Mouse (Mus musculus) myocyte (in vitro differentiated cells): Measurements from ENCODE around the gene Dcst1. TPM values are rescaled to one million over a fixed set of nuclear protein-coding genes. Genes with fewer than 3 reads are reported as not detected.

ENCODE experiments used
- H3K27me3 ChIP-seq: one replicate; pipeline ENCODE4 v1.6.1; 2011; ENCODE audit not compliant: control insufficient read depth, insufficient read depth, insufficient read length
- H3K36me3 ChIP-seq: one replicate; pipeline ENCODE4 v1.6.1; 2011; ENCODE audit not compliant: control insufficient read depth, insufficient read depth
- H3K4me2 ChIP-seq: one replicate; pipeline ENCODE4 v1.6.1; 2011; ENCODE audit warnings: low read depth, control low read depth
- H3K4me3 ChIP-seq: one replicate; pipeline ENCODE4 v1.5.1; 2011; ENCODE audit warnings: mild to moderate bottlenecking, control low read depth, moderate library complexity
- H3K79me2 ChIP-seq: one replicate; pipeline ENCODE4 v1.6.1; 2011; ENCODE audit not compliant: control insufficient read depth, insufficient read depth
- H3ac ChIP-seq: one replicate; pipeline ENCODE4 v1.6.1; 2011; ENCODE audit not compliant: control insufficient read depth, insufficient read length
- CEBPB ChIP-seq: IDR thresholded peaks from 2 replicates; pipeline ENCODE4 v1.6.1; 2011; ENCODE audit warnings: mild to moderate bottlenecking, moderate library complexity; ENCODE audit not compliant: poor library complexity, insufficient read depth, severe bottlenecking
- E2F4 ChIP-seq: IDR thresholded peaks from one replicate; pipeline ENCODE4 v1.6.1; 2011; ENCODE audit warnings: mild to moderate bottlenecking, control low read depth, moderate library complexity; ENCODE audit not compliant: insufficient read depth
- MAX ChIP-seq: IDR thresholded peaks from one replicate; pipeline ENCODE4 v1.6.1; 2011; ENCODE audit warnings: low read depth, mild to moderate bottlenecking, control low read depth
- MYOD1 ChIP-seq, 3 experiments: IDR thresholded peaks; one replicate each; pipeline ENCODE4 v1.6.1; 2011; ENCODE audit warnings: control low read depth in 2 of 3, low read depth in 2 of 3, mild to moderate bottlenecking in 2 of 3, moderate library complexity in 1 of 3; ENCODE audit not compliant: insufficient read length in 2 of 3, control insufficient read depth in 1 of 3
- MYOG ChIP-seq, 3 experiments: IDR thresholded peaks; one replicate each; pipeline ENCODE4 v1.6.1; 2011; ENCODE audit warnings: control low read depth in 2 of 3, low read depth in 2 of 3, mild to moderate bottlenecking in 2 of 3; ENCODE audit not compliant: insufficient read length in 2 of 3, control insufficient read depth in 1 of 3, insufficient read depth in 1 of 3
- POLR2A ChIP-seq: IDR thresholded peaks from one replicate; pipeline ENCODE4 v1.6.1; 2011; ENCODE audit warnings: low read depth, mild to moderate bottlenecking, control low read depth, moderate library complexity; ENCODE audit not compliant: insufficient read length
- POLR2AphosphoS2 ChIP-seq: IDR thresholded peaks from one replicate; pipeline ENCODE4 v1.6.1; 2011; ENCODE audit warnings: low read depth, control low read depth; ENCODE audit not compliant: insufficient read length
- REST ChIP-seq: IDR thresholded peaks from one replicate; pipeline ENCODE4 v1.6.1; 2011; ENCODE audit warnings: mild to moderate bottlenecking, control low read depth, moderate library complexity; ENCODE audit not compliant: insufficient read depth, insufficient read length
- SRF ChIP-seq: IDR thresholded peaks from one replicate; pipeline ENCODE4 v1.6.1; 2011; ENCODE audit warnings: low read depth; ENCODE audit not compliant: control insufficient read depth, insufficient read length
- TCF12 ChIP-seq: IDR thresholded peaks from one replicate; pipeline ENCODE4 v1.6.1; 2011; ENCODE audit warnings: mild to moderate bottlenecking, control low read depth; ENCODE audit not compliant: poor library complexity, insufficient read depth, severe bottlenecking
- TCF3 ChIP-seq: IDR thresholded peaks from one replicate; pipeline ENCODE4 v1.6.1; 2011; ENCODE audit warnings: low read depth, control low read depth; ENCODE audit not compliant: insufficient read length
- USF1 ChIP-seq: IDR thresholded peaks from one replicate; pipeline ENCODE4 v1.6.1; 2011; ENCODE audit warnings: low read depth, mild to moderate bottlenecking, control low read depth, moderate library complexity
- polyA plus RNA-seq: library from polyadenylated mRNA; unstranded; fragments of >200 nt; fragmentation: generic; extraction: Trizol; gene quantifications from one replicate; pipeline ENCODE4 v1.2.1, GENCODE M21; 2012; ENCODE audit warnings: missing spikeins

Dcst1 gene
- polyA plus RNA-seq, 1 experiment: 0.41 TPM

DNA sequence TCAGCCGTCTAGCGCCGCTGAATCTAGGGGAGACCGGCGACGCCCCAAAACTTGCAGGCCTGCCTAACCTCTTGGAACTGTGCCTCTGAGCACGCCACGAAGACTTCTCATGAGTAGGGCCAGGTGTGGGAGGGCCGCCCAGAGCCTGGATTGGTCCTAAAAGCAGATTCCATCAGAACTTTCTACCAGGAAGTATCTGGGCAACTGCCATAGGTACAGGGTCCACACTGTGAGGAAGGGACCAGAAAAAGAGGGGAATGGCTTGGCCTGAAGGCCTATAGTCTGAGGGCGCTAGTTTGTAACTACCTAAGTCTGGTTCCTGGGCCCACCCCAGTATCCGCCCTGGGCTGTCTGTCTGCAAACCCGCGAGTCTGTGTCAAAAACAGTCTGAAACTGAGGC lies 33.5 kb downstream of the Dcst1 start:
- TF ChIP-seq TCF12: no peak
- TF ChIP-seq SRF: no peak
- TF ChIP-seq MAX: no peak
- TF ChIP-seq MYOD1 (IDR thresholded peaks at IDR 0.05; ENCODE audit: control insufficient read depth in 1 of 3, insufficient read length in 2 of 3, low read depth in 2 of 3): no peak
- TF ChIP-seq CEBPB: no peak
- no peak for TF ChIP-seq USF1
- TF ChIP-seq MYOG (IDR thresholded peaks at IDR 0.05; ENCODE audit: control insufficient read depth in 1 of 3, insufficient read depth in 1 of 3, insufficient read length in 2 of 3, low read depth in 2 of 3): no peak
- TF ChIP-seq POLR2AphosphoS2: no peak
- TF ChIP-seq REST: no peak
- no peak for TF ChIP-seq TCF3

DNA sequence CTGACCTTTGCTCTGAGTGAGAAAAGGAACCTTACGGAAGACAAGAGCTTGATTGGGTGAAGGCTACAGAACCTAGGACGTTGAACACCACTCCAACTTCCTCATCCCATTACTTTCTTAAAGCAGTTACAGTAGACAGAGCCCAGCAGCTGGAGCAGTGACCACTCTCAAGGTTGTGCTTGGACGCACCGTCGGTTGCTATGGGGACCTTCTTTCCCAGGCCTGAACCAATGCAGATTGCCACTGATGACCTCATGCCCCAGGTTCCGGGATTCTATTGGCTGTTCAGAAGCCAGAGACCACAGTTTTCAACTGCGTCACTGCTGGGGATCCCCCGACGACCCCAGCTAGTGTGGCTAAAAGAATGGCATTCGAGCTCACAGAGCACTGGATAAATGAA lies 34.1 kb downstream of the Dcst1 start:
- Histone ChIP-seq H3K36me3 (no peaks in the 10 kb centered on the region), H3K79me2 (no peaks in the 10 kb centered on the region), H3K27me3 (no peaks in the 10 kb centered on the region), H3K4me2 (no peak overlapping the region), H3K4me3 (no peak overlapping the region), H3ac (no peak overlapping the region)
- TF ChIP-seq USF1: no peak
- no peak for TF ChIP-seq MYOD1 (IDR thresholded peaks at IDR 0.05; ENCODE audit: control insufficient read depth in 1 of 3, insufficient read length in 2 of 3, low read depth in 2 of 3)
- TF ChIP-seq MAX: no peak
- no peak for TF ChIP-seq SRF
- TF ChIP-seq POLR2AphosphoS2: no peak
- TF ChIP-seq TCF3: no peak
- TF ChIP-seq POLR2A: no peak
- no peak for TF ChIP-seq CEBPB
- TF ChIP-seq REST: no peak
- TF ChIP-seq MYOG (IDR thresholded peaks at IDR 0.05; ENCODE audit: control insufficient read depth in 1 of 3, insufficient read depth in 1 of 3, insufficient read length in 2 of 3, low read depth in 2 of 3): no peak
- no peak for TF ChIP-seq TCF12
- no peak for TF ChIP-seq E2F4

More for the DNA sequence above, 33.5 kb downstream of the Dcst1 start:
- H3K36me3 ChIP-seq: no peaks in the 10 kb centered on the region
- H3K27me3 ChIP-seq: no peaks in the 10 kb centered on the region
- H3K4me2 ChIP-seq: no peak overlapping the region
- no peak overlapping the region for H3K4me3 ChIP-seq
- no peak overlapping the region for H3ac ChIP-seq
- H3K79me2 ChIP-seq: no peaks in the 10 kb centered on the region

DNA sequence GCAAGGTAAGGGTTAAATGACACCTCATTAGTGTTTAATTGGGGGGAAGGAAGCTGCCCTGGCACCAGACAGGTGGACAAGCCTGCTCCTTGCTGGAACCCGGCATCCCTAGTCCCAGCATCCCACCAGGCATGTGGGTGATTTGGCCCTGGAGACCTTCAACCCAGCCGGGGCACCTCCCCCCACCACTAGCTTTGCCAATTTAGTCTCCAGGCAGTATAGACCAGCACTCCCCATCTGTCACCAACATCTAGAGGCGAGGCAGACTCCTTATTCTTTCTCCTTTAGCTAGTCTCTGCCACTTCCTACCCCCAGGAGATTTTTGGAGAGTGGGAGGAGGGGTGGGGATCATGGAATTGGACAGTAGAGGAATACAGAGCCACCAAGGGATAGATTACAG lies 34.7 kb downstream of the Dcst1 start:
- Histone ChIP-seq H3K79me2 (no peaks in the 10 kb centered on the region), H3K27me3 (no peaks in the 10 kb centered on the region), H3K36me3 (no peaks in the 10 kb centered on the region), H3K4me2 (no peak overlapping the region), H3K4me3 (no peak overlapping the region), H3ac (no peak overlapping the region)
- TF ChIP-seq POLR2A (no peak), MAX (no peak), POLR2AphosphoS2 (no peak), CEBPB (no peak)

DNA sequence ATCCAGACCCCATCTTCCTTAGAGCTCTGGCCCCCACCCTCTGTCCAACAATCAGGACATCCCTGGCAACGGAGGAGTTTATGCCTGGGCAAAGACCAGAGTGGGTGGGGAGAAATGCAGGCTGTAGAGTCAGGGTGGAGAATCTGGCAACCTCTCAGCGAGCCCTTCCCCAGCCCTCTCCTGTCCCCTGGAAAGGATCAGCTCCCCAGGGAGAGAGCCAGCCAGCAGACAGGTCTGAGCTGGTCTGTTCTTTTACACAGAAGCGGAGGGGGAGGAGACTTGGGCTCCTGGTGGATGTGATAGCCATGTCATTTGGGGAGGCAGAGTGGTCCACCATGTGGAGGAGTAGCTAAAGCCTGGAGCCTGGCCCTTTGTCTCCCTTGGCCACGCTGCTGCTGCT lies 36.4 kb downstream of the Dcst1 start:
- TF ChIP-seq E2F4 (no peak), USF1 (no peak), POLR2A (no peak), MYOG (IDR thresholded peaks at IDR 0.05; ENCODE audit: control insufficient read depth in 1 of 3, insufficient read depth in 1 of 3, insufficient read length in 2 of 3, low read depth in 2 of 3) (no peak), CEBPB (no peak), TCF3 (no peak)
- no peak overlapping the region for H3ac ChIP-seq
- H3K36me3 ChIP-seq: no peaks in the 10 kb centered on the region
- no peaks in the 10 kb centered on the region for H3K79me2 ChIP-seq
- H3K4me2 ChIP-seq: no peak overlapping the region
- H3K4me3 ChIP-seq: no peak overlapping the region
- no peaks in the 10 kb centered on the region for H3K27me3 ChIP-seq

DNA sequence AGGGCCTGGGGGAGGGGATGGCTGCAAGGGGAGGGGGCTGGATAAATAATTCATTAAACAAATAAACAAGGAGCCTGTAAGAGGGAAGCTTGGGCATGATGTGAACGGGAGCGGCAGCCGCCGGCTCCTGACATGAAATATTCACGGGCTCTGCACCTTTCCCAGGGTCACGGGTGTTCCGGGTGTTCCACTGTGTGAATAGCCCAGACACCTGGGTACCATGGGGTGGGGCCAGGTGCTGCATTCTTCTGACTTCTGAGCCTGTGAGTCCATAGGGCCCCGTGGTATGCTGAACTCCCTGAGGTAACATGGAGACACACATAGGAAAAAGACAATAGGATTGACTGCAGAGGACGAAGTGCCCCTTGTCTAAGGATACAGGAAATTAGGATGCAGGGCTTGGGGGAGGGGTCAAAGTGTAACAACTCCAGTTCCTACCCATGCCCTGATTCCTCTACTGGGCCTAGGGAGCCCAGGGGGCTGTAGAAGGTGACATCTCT lies 37.6 kb downstream of the Dcst1 start:
- H3K4me3 ChIP-seq: no peak overlapping the region
- peaks cover 8% of the 10 kb centered on the region for H3K27me3 ChIP-seq
- no peak overlapping the region for H3ac ChIP-seq
- no peak for TF ChIP-seq USF1
- TF ChIP-seq MYOD1 (IDR thresholded peaks at IDR 0.05; ENCODE audit: control insufficient read depth in 1 of 3, insufficient read length in 2 of 3, low read depth in 2 of 3): no peak
- no peaks in the 10 kb centered on the region for H3K36me3 ChIP-seq
- H3K79me2 ChIP-seq: no peaks in the 10 kb centered on the region
- no peak overlapping the region for H3K4me2 ChIP-seq

DNA sequence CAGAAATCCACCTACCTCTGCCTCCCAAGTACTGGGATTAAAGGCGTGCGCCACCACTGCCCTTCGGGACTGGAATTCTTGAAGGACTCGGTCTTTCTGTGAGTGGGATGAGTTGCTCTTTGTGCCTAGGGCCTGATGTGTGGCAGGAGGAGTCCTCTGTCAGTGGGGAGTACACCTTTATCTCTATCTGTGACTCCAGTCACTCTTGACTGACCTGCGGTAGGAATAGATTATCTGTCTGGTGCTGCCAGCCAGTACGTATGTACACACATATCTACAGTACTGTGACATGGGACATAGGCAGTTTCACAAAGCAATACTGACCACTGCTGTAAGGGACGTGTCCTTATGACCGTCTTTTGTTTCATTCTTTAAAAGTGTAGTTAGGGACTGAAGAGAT lies 39.2 kb downstream of the Dcst1 start:
- Histone ChIP-seq H3ac (no peak overlapping the region), H3K4me3 (no peak overlapping the region), H3K27me3 (peaks cover 23% of the 10 kb centered on the region), H3K36me3 (no peaks in the 10 kb centered on the region), H3K4me2 (no peak overlapping the region), H3K79me2 (no peaks in the 10 kb centered on the region)
- TF ChIP-seq MAX: no peak
- no peak for TF ChIP-seq E2F4
- no peak for TF ChIP-seq MYOD1 (IDR thresholded peaks at IDR 0.05; ENCODE audit: control insufficient read depth in 1 of 3, insufficient read length in 2 of 3, low read depth in 2 of 3)
- no peak for TF ChIP-seq USF1
- TF ChIP-seq CEBPB: no peak
- TF ChIP-seq POLR2A: no peak
- TF ChIP-seq TCF12: no peak
- no peak for TF ChIP-seq POLR2AphosphoS2
- TF ChIP-seq MYOG (IDR thresholded peaks at IDR 0.05; ENCODE audit: control insufficient read depth in 1 of 3, insufficient read depth in 1 of 3, insufficient read length in 2 of 3, low read depth in 2 of 3): no peak
- no peak for TF ChIP-seq SRF
- no peak for TF ChIP-seq TCF3
- no peak for TF ChIP-seq REST
